Mouse (Mus musculus): ENCODE data around the gene Nanog. TPM values are rescaled to one million over a fixed set of nuclear protein-coding genes. Genes with fewer than 3 reads are reported as not detected.
"Not testable (repeated sequence)": the region's sequence is repeated elsewhere in the genome, so short reads cannot be mapped to it uniquely, and the experiment has no call there.

Gene Nanog
- total RNA-seq, 2 experiments from 2014 or later = not detected

- ATAC-seq (replicated peaks; ENCODE audit: low FRiP score, poor library complexity, severe bottlenecking) = no peak
Observed at GRCm38 (mm10) chr6:122701816-122702215, 5.5 kb upstream of the Nanog start.

DNA sequence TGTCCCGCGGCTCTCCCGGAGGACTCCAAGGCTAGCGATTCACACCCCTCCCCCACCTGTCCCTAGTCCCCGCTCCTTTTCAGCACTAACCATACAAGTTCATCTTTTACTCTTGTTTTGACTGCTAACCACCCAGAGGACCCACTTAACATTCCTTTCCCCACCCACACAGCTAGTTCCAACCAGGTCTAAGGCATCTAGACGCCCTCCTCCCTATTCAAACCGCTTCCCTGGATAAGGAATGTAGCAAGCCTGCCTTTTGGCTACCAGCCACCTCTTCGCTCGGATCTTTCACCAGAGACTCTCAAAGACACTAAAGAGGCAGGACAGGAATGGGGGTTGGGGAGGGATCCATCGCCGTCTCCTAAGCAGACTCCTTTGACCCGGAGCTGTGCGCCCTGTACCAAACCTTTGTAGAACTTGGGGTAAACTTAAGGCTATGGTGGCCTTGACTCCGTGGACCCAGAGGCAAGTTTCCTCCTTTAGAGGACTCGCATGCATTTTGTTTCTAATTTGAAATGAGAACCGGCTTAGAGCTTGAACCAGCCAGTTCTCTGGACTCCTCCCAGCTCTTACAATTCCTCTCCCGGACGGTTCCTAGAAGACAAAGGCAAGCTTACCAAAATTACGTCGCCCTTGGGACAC, 4.7 kb upstream of the Nanog start:
- ATAC-seq (replicated peaks; ENCODE audit: low FRiP score, poor library complexity, severe bottlenecking) = no peak

DNA sequence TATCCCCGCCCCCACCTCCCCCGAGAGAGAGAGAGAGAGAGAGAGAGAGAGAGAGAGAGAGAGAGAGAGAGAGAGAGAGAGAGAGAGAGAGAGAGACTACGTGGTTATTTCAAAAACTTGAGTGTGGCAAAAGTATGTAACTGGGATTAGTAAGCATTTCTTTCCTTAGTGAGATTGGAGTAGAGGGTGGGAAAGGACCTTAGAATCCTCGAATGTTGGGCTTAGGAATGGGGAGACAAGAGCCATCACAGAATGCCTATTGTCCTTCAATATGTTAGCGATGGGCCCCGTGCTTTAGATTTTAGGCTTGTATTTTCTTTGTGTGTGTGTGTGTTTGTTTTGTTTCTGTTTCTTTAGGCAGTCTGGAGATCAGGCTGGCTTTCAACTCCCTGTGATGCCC, 4.0 kb upstream of the Nanog start:
- no peak for ATAC-seq (replicated peaks; ENCODE audit: low FRiP score, poor library complexity, severe bottlenecking)

- ATAC-seq (replicated peaks; ENCODE audit: low FRiP score, poor library complexity, severe bottlenecking) = no peak
Observed at GRCm38 (mm10) chr6:122703706-122704105, 3.6 kb upstream of the Nanog start.

DNA sequence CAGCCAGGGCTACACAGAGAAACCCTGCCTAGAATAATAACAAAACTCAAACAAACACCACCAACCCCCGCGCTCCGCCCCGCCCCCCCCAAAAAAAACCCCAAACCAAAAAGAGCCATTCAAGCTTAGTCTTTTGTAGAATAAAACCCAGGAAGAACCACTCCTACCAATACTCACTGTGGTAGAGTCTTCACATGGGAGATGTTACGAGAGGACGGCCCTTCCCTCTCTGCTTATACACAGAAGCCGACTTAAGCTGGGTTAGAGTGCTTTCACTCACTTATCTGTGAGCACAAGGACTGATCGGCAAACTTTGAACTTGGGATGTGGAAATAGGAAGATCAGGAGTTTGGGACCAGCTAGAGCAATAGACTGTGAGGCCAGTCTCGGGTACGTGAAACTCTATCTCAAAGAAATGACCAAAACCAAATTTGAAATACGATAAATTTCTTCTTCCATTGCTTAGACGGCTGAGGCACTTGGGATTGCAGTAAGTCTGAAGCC, 900 bp upstream of the Nanog start:
- ATAC-seq (replicated peaks; ENCODE audit: low FRiP score, poor library complexity, severe bottlenecking) = no peak

DNA sequence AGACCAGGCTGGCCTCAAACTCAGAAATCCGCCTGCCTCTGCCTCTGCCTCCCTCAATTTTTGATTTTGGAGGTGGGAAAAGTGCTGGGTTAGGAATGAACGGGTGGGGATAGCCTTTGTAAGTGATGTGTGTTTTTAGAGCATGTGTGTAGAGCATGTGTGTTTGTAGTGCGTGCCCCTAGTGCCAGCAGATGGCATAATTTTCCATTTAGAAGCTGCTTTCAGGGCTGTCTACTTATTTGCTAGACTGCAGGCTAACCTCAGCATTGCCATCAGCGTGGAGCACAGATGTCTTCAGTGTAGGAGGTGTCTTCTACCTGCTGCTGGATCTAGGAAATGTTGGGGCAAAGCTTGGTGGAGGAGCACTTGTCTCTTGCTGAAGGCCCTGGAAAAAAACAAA, 1.5 kb downstream of the Nanog start:
- ATAC-seq (replicated peaks; ENCODE audit: low FRiP score, poor library complexity, severe bottlenecking) = no peak

- ATAC-seq (replicated peaks; ENCODE audit: low FRiP score, poor library complexity, severe bottlenecking) = no peak
Observed at GRCm38 (mm10) chr6:122711455-122711854, 4.2 kb downstream of the Nanog start.

GRCm38 (mm10) chr6:122713116-122713515, 5.8 kb downstream of the Nanog start:
- ATAC-seq (replicated peaks; ENCODE audit: low FRiP score, poor library complexity, severe bottlenecking) = not testable (repeated sequence)

GRCm38 (mm10) chr6:122714707-122715365, 7.5 kb downstream of the Nanog start:
- ATAC-seq (replicated peaks; ENCODE audit: low FRiP score, poor library complexity, severe bottlenecking) = no peak

DNA sequence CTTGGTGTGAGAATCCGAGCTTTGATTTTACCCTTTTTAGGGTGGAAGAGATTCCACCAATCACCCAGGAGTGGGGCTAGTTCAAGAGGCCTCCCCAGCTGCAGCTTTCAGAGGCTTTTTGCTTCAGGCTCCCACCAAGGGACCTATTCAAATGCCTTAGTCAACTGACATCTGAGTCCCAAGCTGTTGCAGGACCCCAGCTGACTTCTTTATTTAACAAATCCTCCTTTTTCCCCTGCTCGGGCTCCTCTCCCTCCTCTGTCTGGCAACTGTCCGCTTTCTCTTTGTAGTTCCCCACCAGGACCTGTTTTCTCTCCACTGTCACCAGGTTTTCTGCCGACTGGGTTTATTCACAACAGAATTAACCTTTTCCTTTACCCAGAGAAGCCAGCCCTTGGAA, 8.6 kb downstream of the Nanog start:
- no peak for ATAC-seq (replicated peaks; ENCODE audit: low FRiP score, poor library complexity, severe bottlenecking)

DNA sequence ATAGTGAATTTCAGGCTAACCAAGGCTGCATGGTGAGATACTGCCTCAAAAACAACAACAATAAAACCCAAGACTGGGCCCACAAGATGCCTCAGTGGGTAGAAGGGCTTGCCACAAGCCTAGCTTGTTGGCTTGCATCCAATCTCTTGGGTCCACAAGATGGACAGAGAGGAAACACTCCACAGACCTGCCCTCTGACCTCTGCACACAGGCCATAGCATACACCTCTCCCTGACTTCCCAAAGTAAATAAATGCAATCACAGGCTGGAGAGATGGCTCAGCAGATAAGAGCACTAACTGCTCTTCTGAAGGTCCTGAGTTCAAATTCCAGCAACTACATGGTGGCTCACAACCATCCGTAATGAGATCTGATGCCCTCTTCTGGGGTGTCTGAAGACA, 10.9 kb downstream of the Nanog start:
- ATAC-seq (replicated peaks; ENCODE audit: low FRiP score, poor library complexity, severe bottlenecking) = not testable (repeated sequence)

DNA sequence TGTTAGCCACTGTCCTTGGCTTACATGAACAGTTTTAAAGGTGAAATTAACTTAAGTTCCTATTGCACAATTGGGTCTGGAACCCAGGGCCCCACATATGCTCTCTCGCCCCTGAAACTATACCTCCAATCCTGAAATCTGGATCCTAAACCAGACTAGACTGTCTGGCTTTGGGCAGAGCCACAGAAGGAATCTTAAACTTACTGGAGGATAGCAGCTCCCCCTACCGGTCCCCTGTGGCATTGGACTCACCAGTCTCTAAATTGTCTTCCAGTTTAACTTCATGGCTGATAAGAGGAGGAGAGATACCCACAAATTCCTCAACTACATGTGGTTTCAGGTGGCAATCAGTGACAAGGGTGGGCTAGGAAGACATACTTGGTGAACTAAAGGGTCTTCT, 12.7 kb downstream of the Nanog start:
- peak; percentile 72 for ATAC-seq (replicated peaks; ENCODE audit: low FRiP score, poor library complexity, severe bottlenecking)

GRCm38 (mm10) chr6:122739952-122740351, 32.7 kb downstream of the Nanog start:
- ATAC-seq (replicated peaks; ENCODE audit: low FRiP score, poor library complexity, severe bottlenecking) = peak; percentile 77

DNA sequence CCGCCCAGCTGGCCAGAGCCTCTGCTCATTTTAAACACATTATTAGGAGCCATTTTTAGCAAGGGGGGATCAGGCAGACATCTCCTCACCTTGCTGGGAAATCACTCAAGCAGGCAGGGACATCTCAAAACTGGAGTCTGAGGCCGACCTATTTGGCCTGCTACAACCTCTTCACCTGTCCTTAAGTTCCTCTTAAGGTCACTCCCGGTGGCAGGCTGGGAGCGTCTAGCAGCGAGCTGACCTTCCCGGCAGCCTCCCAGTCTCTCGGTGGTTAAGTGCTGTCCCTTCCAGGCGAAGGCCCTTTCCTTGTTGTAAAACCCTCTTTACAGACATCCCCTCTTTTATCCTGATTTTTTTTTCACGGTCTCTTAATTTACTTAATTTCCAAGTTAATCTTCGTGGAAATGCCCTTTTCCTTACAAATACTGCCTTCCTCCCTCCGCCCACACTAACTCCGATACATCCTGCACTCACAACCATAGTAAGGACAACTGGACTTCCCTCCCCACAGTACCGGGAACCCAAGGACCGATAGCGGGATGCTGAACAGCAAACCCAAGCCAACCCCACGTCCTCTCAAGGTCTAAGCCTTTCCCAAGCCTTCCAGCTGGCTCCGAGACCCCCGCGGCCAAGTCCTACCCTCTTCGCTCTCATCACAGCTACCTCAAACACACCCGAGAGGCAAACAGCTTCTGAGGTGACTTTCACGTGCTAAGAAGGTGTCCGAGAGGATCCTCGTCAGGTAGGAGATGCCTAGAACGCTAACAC, 34.4 kb downstream of the Nanog start:
- ATAC-seq (replicated peaks; ENCODE audit: low FRiP score, poor library complexity, severe bottlenecking) = no peak

- ATAC-seq (replicated peaks; ENCODE audit: low FRiP score, poor library complexity, severe bottlenecking) = no peak
Observed at GRCm38 (mm10) chr6:122742228-122742899, 35.1 kb downstream of the Nanog start.

DNA sequence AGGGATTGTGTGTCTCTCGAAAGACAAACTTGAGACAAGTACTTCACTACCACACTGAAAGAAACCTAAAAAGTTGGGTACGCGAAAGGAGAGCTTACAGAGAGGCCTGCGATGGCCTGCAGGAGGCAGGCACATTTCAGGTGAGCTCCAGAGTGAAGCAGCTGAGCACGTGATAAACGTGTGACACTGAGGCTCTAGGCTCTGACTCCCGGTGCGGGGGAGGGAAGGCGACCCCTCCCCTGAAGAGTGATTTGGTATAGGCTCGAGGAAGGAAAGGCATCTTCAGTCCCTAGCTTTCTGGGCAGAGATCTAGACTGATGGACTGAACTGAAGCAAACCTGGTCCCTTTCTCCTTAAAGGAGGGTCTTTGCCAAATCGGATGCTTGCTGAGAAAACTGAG, 36.1 kb downstream of the Nanog start:
- no peak for ATAC-seq (replicated peaks; ENCODE audit: low FRiP score, poor library complexity, severe bottlenecking)

DNA sequence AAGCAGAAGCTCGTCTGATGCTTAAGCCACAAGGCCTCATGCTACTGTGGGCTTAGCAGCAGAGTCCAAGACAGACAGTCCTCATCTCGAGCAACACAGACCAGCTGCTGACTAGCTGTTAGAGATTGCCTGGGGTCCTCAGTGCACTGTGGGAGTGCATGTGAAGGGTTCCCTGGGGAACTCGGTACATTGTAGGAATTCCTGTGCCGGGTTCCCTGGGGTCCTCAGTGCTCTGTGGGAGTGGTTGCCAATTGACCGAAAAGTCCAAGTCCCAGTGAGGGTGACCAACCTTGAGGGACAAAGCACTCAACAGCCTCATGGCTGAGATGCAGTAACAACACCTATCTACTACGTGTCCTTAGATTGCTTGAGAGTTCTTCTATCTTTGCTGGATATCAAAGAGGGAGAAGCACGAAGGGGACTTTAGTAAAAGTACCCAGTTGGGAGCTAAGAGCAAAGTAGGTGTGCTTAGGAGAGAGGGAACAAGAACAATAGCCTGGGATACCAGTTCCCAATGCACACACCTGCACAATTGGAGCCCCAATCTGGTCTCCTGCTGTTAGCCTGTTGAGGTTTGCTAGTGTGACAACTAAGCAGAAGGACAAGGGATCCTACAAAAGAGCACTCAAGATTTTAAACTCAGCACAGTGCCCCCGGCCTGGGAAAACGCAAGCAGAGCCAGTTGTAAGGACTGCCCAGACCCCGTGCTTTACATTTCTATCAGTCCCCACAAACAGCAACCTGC, 37.4 kb downstream of the Nanog start:
- ATAC-seq (replicated peaks; ENCODE audit: low FRiP score, poor library complexity, severe bottlenecking) = no peak

DNA sequence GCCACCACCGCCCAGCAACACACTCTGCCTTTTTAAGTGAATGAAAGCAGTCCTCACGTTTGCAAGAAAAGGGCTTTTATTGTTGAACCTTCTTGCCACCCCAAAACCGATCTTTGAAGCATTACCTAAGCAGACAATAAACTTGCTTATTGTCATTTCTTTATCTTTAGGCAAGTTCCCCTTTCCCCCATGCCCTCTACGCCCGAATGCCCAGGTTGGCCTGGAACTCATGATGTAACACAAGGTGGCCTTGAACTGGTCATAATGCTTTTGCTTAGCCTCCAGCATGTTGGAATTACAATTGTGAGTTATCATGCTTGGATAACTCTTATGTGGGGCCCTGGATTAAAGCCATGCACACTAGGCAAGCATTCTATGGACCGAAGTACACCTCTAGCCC, 43.3 kb downstream of the Nanog start:
- no peak for ATAC-seq (replicated peaks; ENCODE audit: low FRiP score, poor library complexity, severe bottlenecking)

DNA sequence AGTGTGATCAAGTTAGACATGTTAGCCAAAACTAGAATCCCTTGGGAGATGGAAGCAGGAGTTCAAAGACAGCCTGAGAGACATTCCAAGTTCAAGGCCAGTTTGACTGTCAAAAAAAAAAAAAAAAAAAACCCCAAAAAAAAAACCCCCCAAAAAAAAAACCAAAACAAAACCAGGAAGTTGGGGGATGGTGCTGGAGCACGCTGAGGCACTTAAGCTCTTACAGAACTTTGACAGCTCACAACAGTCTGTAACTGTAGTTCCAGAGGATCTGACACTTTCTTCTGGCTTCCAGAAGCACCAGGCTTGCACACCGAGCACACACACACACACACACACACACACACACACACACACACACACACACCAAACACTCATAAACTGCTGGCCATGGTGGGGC, 48.6 kb downstream of the Nanog start:
- ATAC-seq (replicated peaks; ENCODE audit: low FRiP score, poor library complexity, severe bottlenecking) = no peak

DNA sequence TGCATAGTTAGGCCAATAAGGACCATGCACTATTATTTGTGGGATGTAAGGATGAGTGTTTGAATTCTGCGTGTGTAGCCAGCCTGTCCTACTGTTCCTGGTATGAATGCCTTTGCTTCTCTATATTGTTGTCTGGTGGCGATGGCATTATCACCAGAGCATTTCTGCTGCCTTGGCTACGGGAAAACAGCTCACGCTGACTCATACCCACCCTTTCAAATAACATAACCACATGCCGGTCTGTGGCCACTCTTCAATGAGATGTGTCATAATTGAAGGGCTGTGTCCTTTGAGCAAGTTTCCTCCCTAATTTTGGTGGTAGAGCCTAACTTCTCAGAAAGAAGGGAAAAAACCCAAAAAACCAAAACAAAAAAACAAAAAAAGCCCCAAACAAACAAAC, 51.4 kb downstream of the Nanog start:
- no peak for ATAC-seq (replicated peaks; ENCODE audit: low FRiP score, poor library complexity, severe bottlenecking)
